Mouse (Mus musculus) CH12.LX (cell line): ENCODE measurements around the gene Unc13a. TPM values are rescaled to one million over a fixed set of nuclear protein-coding genes. Genes with fewer than 3 reads are reported as not detected.

Experiments used
- DNase-seq: peaks from one replicate; pipeline ENCODE4 v3.0.0-alpha.2; 2013; ENCODE audit errors: extremely low read depth
- H3K27ac ChIP-seq: 2 replicates; pipeline ENCODE4 v1.5.1; 2012; ENCODE audit warnings: low read depth, mild to moderate bottlenecking, control low read depth, moderate library complexity; ENCODE audit not compliant: insufficient read depth
- H3K27me3 ChIP-seq: replicated peaks from 2 replicates; pipeline ENCODE3; 2012; ENCODE audit warnings: inconsistent platforms
- H3K36me3 ChIP-seq, 2 experiments: replicated peaks in 1 of 2; 2 replicates each; pipeline versions ENCODE3 to v1.6.1; 2012; ENCODE audit warnings: inconsistent platforms in 1 of 2, low read length in 1 of 2, mild to moderate bottlenecking in 1 of 2, mixed read lengths in 1 of 2, moderate library complexity in 1 of 2; ENCODE audit not compliant: control insufficient read depth in 1 of 2, insufficient read depth in 1 of 2
- H3K4me1 ChIP-seq, 2 experiments: 2 replicates each; pipeline ENCODE4 v1.6.1; 2012; ENCODE audit warnings: inconsistent platforms in 1 of 2, moderate library complexity in 1 of 2; ENCODE audit not compliant: insufficient read depth in 2 of 2, control insufficient read depth in 1 of 2
- H3K4me2 ChIP-seq: 2 replicates; pipeline ENCODE4 v1.6.1; 2012; ENCODE audit warnings: low read depth, mild to moderate bottlenecking, control low read depth; ENCODE audit not compliant: poor library complexity, insufficient read depth, severe bottlenecking
- H3K4me3 ChIP-seq, 3 experiments: fragments of 150-350 bp in 1 of 3; sonication (generic) in 1 of 3; replicated peaks in 1 of 3; 2 replicates each; pipeline versions ENCODE3 to v1.5.1; 2011 to 2012; ENCODE audit warnings: low read depth in 2 of 3, low read length in 2 of 3, mild to moderate bottlenecking in 2 of 3, moderate library complexity in 2 of 3, control low read depth in 1 of 3, improper control_type of control experiment in 1 of 3, inconsistent platforms in 1 of 3, mixed read lengths in 1 of 3; ENCODE audit not compliant: poor library complexity in 1 of 3
- H3K79me2 ChIP-seq: replicated peaks from 2 replicates; pipeline ENCODE4 v1.6.1; 2012; ENCODE audit warnings: mild to moderate bottlenecking, moderate library complexity; ENCODE audit not compliant: control insufficient read depth, poor library complexity, insufficient read depth, severe bottlenecking; ENCODE audit errors: extremely low read depth
- H3K9ac ChIP-seq: 2 replicates; pipeline ENCODE4 v1.6.1; 2012; ENCODE audit warnings: low read depth, mild to moderate bottlenecking, control low read depth, moderate library complexity; ENCODE audit not compliant: insufficient read depth
- H3K9me3 ChIP-seq: replicated peaks from 2 replicates; pipeline ENCODE3; 2012; ENCODE audit warnings: low read length, inconsistent platforms, mixed read lengths
- CHD2 ChIP-seq: IDR thresholded peaks from 2 replicates; pipeline ENCODE4 v1.6.1; 2011; ENCODE audit warnings: low read length, improper control_type of control experiment
- CTCF ChIP-seq, 2 experiments: IDR thresholded peaks in 1 of 2; conservative IDR thresholded peaks in 1 of 2; 2 replicates each; pipeline ENCODE4 v1.5.1; 2011 to 2012; ENCODE audit warnings: low read depth in 2 of 2, low read length in 2 of 2, improper control_type of control experiment in 1 of 2, inconsistent platforms in 1 of 2, mild to moderate bottlenecking in 1 of 2, moderate library complexity in 1 of 2
- ELF1 ChIP-seq: IDR thresholded peaks from 2 replicates; pipeline ENCODE4 v1.6.1; 2014; ENCODE audit warnings: low read depth, mild to moderate bottlenecking, inconsistent platforms, low read length, improper control_type of control experiment
- GABPA ChIP-seq: IDR thresholded peaks from 2 replicates; pipeline ENCODE4 v1.6.1; 2012; ENCODE audit warnings: low read depth, low read length, improper control_type of control experiment, inconsistent platforms; ENCODE audit not compliant: insufficient replicate concordance
- JUN ChIP-seq: IDR thresholded peaks from 2 replicates; pipeline ENCODE4 v1.6.1; 2011; ENCODE audit warnings: low read depth, mild to moderate bottlenecking, low read length, improper control_type of control experiment, moderate library complexity; ENCODE audit not compliant: insufficient read depth
- KAT2A ChIP-seq: IDR thresholded peaks from 2 replicates; pipeline ENCODE4 v1.6.1; 2012; ENCODE audit warnings: low read length, improper control_type of control experiment, inconsistent platforms; ENCODE audit not compliant: insufficient replicate concordance
- MAX ChIP-seq: IDR thresholded peaks from 2 replicates; pipeline ENCODE4 v1.6.1; 2011; ENCODE audit warnings: low read length, improper control_type of control experiment
- MXI1 ChIP-seq: IDR thresholded peaks from 2 replicates; pipeline ENCODE4 v1.6.1; 2011; ENCODE audit warnings: mild to moderate bottlenecking, low read depth, low read length, improper control_type of control experiment
- MYC ChIP-seq: IDR thresholded peaks from 2 replicates; pipeline ENCODE4 v1.6.1; 2011; ENCODE audit warnings: low read depth, mild to moderate bottlenecking, improper control_type of control experiment, low read length
- NELFE ChIP-seq: IDR thresholded peaks from 2 replicates; pipeline ENCODE4 v1.6.1; 2011; ENCODE audit warnings: low read depth, low read length, improper control_type of control experiment
- NRF1 ChIP-seq: IDR thresholded peaks from 2 replicates; pipeline ENCODE4 v1.6.1; 2014; ENCODE audit warnings: low read depth, mild to moderate bottlenecking, inconsistent platforms, low read length, improper control_type of control experiment, moderate library complexity
- POLR2A ChIP-seq: IDR thresholded peaks from 2 replicates; pipeline ENCODE4 v1.6.1; 2011; ENCODE audit warnings: low read depth, mild to moderate bottlenecking, improper control_type of control experiment, low read length
- RAD21 ChIP-seq: IDR thresholded peaks from 2 replicates; pipeline ENCODE4 v1.6.1; 2011; ENCODE audit warnings: low read depth, mild to moderate bottlenecking, low read length, improper control_type of control experiment, moderate library complexity
- SIN3A ChIP-seq: IDR thresholded peaks from 2 replicates; pipeline ENCODE4 v1.6.1; 2012; ENCODE audit warnings: low read length, improper control_type of control experiment, inconsistent platforms
- TBP ChIP-seq: conservative IDR thresholded peaks from 2 replicates; pipeline ENCODE4 v1.6.1; 2011; ENCODE audit warnings: low read depth, low read length, improper control_type of control experiment
- TCF12 ChIP-seq: IDR thresholded peaks from 2 replicates; pipeline ENCODE4 v1.6.1; 2014; ENCODE audit warnings: low read depth, mild to moderate bottlenecking, inconsistent platforms, low read length, improper control_type of control experiment
- ZC3H11A ChIP-seq: IDR thresholded peaks from 2 replicates; pipeline ENCODE4 v1.6.1; 2012; ENCODE audit warnings: low read depth, mild to moderate bottlenecking, inconsistent platforms, low read length, improper control_type of control experiment
- ZKSCAN1 ChIP-seq: IDR thresholded peaks from 2 replicates; pipeline ENCODE4 v1.6.1; 2012; ENCODE audit warnings: low read depth, inconsistent platforms, low read length, improper control_type of control experiment, borderline replicate concordance
- ZMIZ1 ChIP-seq: IDR thresholded peaks from 2 replicates; pipeline ENCODE4 v1.6.1; 2012; ENCODE audit warnings: low read depth, mild to moderate bottlenecking, inconsistent platforms, low read length, improper control_type of control experiment
- dilution Hi-C: fragments of 300-500 bp; cut with MboI; formaldehyde crosslinking; loops from 2 replicates; pipeline ENCODE4 v1.14.3; 2020; ENCODE audit warnings: low sequenced_read_pairs; ENCODE audit not compliant: extremely low pct_unique_long_range_greater_than_20kb, extremely low pct_ligation_motif_present
- in situ Hi-C: fragments of 300-500 bp; cut with MboI; formaldehyde crosslinking; loops from 3 replicates; pipeline ENCODE4 v1.14.3; 2019; ENCODE audit warnings: low sequenced_read_pairs, low pct_ligation_motif_present, low pct_unique_long_range_greater_than_20kb, mixed read lengths
- polyA plus RNA-seq: library from polyadenylated mRNA; unstranded; fragments of >175 nt; gene quantifications from 2 replicates; pipeline ENCODE4 v1.2.1, GENCODE M21; 2012; ENCODE audit warnings: low read depth; ENCODE audit not compliant: insufficient read length
- total RNA-seq, 2 experiments: library from RNA; depleted of rRNA; stranded (reverse); fragments of 300-350 nt in 1 of 2; fragments of >200 nt in 1 of 2; gene quantifications; 2 replicates each; pipeline ENCODE4 v1.2.3; 2012 to 2014

Gene Unc13a
- total and polyA plus RNA-seq, 3 experiments = 0.68 to 2.1 (median 1.0) TPM

- Histone ChIP-seq H3K36me3 (peaks cover 60 to 67% of the 10 kb centered on the region in 2 experiments), H3K9me3 (no peaks in the 10 kb centered on the region), H3K9ac (no peak overlapping the region), H3K79me2 (peaks cover 15% of the 10 kb centered on the region), H3K4me1 (peaks cover 19 to 28% of the 10 kb centered on the region in 2 experiments), H3K27me3 (no peaks in the 10 kb centered on the region), H3K4me2 (no peak overlapping the region), H3K27ac (no peak overlapping the region), H3K4me3 (no peak overlapping the region)
- dilution Hi-C loops = no loop called here
- in situ Hi-C loops = no loop called here
- no peak for DNase-seq
- no peak for TF ChIP-seq ELF1
- no peak for TF ChIP-seq POLR2A
- no peak for TF ChIP-seq TBP
- TF ChIP-seq KAT2A = no peak
- no peak for TF ChIP-seq NELFE
- no peak for TF ChIP-seq ZKSCAN1
- no peak for TF ChIP-seq CTCF (conservative IDR thresholded peaks at IDR 0.05 in 1 of 2, IDR thresholded peaks at IDR 0.05 in 1 of 2; ENCODE audit: low read depth in 2 of 2, low read length in 2 of 2)
- no peak for TF ChIP-seq MAX
- no peak for TF ChIP-seq SIN3A
- TF ChIP-seq MXI1 = no peak
- TF ChIP-seq NRF1 = no peak
- no peak for TF ChIP-seq ZMIZ1
- no peak for TF ChIP-seq MYC
- TF ChIP-seq TCF12 = no peak
- TF ChIP-seq JUN = no peak
- no peak for TF ChIP-seq GABPA
- TF ChIP-seq ZC3H11A = no peak
Observed at GRCm38 (mm10) chr8:71679550-71680168, 8.1 kb upstream of the Unc13a start.

- Histone ChIP-seq H3K9ac (no peak overlapping the region), H3K4me2 (no peak overlapping the region), H3K9me3 (no peaks in the 10 kb centered on the region), H3K4me1 (peaks cover 20 to 30% of the 10 kb centered on the region in 2 experiments), H3K79me2 (peaks cover 15% of the 10 kb centered on the region), H3K4me3 (no peak overlapping the region), H3K36me3 (peaks cover 55 to 61% of the 10 kb centered on the region in 2 experiments), H3K27ac (no peak overlapping the region), H3K27me3 (no peaks in the 10 kb centered on the region)
- in situ Hi-C loops (no loop called here), dilution Hi-C loops (no loop called here)
- DNase-seq = no peak
- TF ChIP-seq RAD21 (peak; percentile 9), NRF1 (0 out of 2 replicates have a peak, but pooled peaks have one; percentile 14), CTCF (conservative IDR thresholded peaks at IDR 0.05 in 1 of 2, IDR thresholded peaks at IDR 0.05 in 1 of 2; ENCODE audit: low read depth in 2 of 2, low read length in 2 of 2) (peak in 1 of 2 experiments; percentile 10; a peak in 1 of 4 replicates), CHD2 (no peak)
Observed at GRCm38 (mm10) chr8:71679116-71679515, 7.6 kb upstream of the Unc13a start.
